ENCODE assay signal across 28 mouse cellular contexts in the genomic region with DNA sequence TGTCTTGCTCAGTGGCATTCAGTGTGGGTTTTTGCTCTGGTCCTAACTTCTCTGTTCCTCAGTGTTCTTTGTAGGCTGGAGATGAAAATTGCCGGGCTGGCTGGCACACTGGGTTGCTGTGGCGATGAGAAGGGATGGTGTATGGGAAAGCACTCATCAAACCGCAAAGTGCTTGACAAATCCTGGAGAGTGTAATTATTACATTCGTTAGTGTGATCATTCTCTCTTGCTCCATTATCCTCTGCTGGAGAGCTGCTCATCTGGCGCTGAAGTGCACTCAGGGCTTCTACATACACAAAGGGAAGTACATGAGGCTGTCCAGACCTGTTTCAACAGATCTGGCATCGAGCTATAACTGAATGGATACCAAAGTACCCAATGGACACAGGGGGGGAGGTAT.
DNase-seq lines count a peak whose midpoint lies in the region; ATAC-seq lines count a peak whose summit lies in the region.
"Had no signal": no experiment of that assay in that cellular context is flagged by ENCODE, and none has a peak within 500 bp of the region (broad histone marks: within the 10 kb centered on the region; RNA-seq: fewer than 3 reads in every experiment).

No protein-coding gene starts in this region.

- no peak overlapping the region for H3K27ac ChIP-seq in forebrain, embryonic 12.5 days
- H3K27ac ChIP-seq in forebrain, embryonic 15.5 days (replicated peaks), result no peak overlapping the region
- H3K27ac ChIP-seq in embryonic facial prominence, embryonic 10.5 days (replicated peaks), result no peak overlapping the region
- H3K27ac ChIP-seq: embryonic facial prominence, embryonic 13.5 days; heart, adult 2 months; heart, embryonic 10.5 days; heart, embryonic 13.5 days; hindbrain, embryonic 12.5 days; intestine, embryonic 15.5 days had no signal

- H3K9ac ChIP-seq in forebrain, embryonic 12.5 days, result no peak overlapping the region
- no peak overlapping the region for H3K9ac ChIP-seq in forebrain, embryonic 15.5 days (replicated peaks)
- H3K9ac ChIP-seq: embryonic facial prominence, embryonic 13.5 days; heart, embryonic 13.5 days; hindbrain, embryonic 12.5 days; intestine, embryonic 15.5 days had no signal

- WGBS in forebrain, embryonic 12.5 days, result 55% methylated on average over 6 of the region's 6 CpGs
- WGBS in forebrain, embryonic 15.5 days, result 37% methylated on average over 6 of the region's 6 CpGs
- WGBS in embryonic facial prominence, embryonic 10.5 days, result 89% methylated on average over 6 of the region's 6 CpGs

- intact Hi-C loops in heart, postnatal 25 days (cut with DNase I), result no loop called here

- H3K4me1 ChIP-seq in forebrain, embryonic 12.5 days, result peaks cover 6% of the 10 kb centered on the region; the same call in 1 of the 2 replicates
- peaks cover 7% of the 10 kb centered on the region; the same call in 1 of the 2 replicates for H3K4me1 ChIP-seq in forebrain, embryonic 15.5 days
- H3K4me1 ChIP-seq in embryonic facial prominence, embryonic 10.5 days, result peaks cover 7% of the 10 kb centered on the region
- H3K4me1 ChIP-seq: embryonic facial prominence, embryonic 13.5 days; heart, embryonic 10.5 days; heart, embryonic 13.5 days; intestine, embryonic 15.5 days had no signal

- H3K9me3 ChIP-seq in forebrain, embryonic 12.5 days, result no peaks in the 10 kb centered on the region
- H3K9me3 ChIP-seq in forebrain, embryonic 15.5 days, result no peaks in the 10 kb centered on the region
- no peaks in the 10 kb centered on the region for H3K9me3 ChIP-seq in embryonic facial prominence, embryonic 10.5 days
- H3K9me3 ChIP-seq: embryonic facial prominence, embryonic 13.5 days; heart, embryonic 10.5 days; heart, embryonic 13.5 days; hindbrain, embryonic 12.5 days; intestine, embryonic 15.5 days had no signal

- H3K27me3 ChIP-seq in forebrain, embryonic 12.5 days, result no peaks in the 10 kb centered on the region
- no peaks in the 10 kb centered on the region for H3K27me3 ChIP-seq in forebrain, embryonic 15.5 days
- no peaks in the 10 kb centered on the region for H3K27me3 ChIP-seq in embryonic facial prominence, embryonic 10.5 days (replicated peaks; ENCODE audit: low read depth, poor library complexity, severe bottlenecking)
- H3K27me3 ChIP-seq: embryonic facial prominence, embryonic 13.5 days; heart, embryonic 13.5 days; hindbrain, embryonic 12.5 days; intestine, embryonic 15.5 days had no signal

- DNase-seq in heart, adult 11 months, result peak; percentile 52
- no peak for DNase-seq in heart, postnatal 25 days (ENCODE audit: low spot score)
- peak; percentile 17 for DNase-seq in brain, adult 2 months (ENCODE audit: low read depth, low spot score)
- DNase-seq in MN1 (ENCODE audit: low spot score), result no peak
- no peak for DNase-seq in B cell, adult 2 months
- no peak for DNase-seq in embryonic facial prominence, embryonic 10.5 days (ENCODE audit: low spot score)
- DNase-seq: adrenal gland, adult 8-10 months; adrenal gland, postnatal 25 days; cerebellum, adult 11 months; cerebellum, adult 2 months; cerebellum, adult 9-11 months; cerebellum, postnatal 25 days; gastrocnemius, postnatal 25 days; heart, adult 2 months; heart, postnatal 14 days; kidney, adult 11 months; kidney, adult 8-10 months had no signal

- ATAC-seq in forebrain, embryonic 12.5 days (ENCODE audit: low FRiP score), result 0 out of 2 replicates have a peak, but pooled peaks have one; percentile 46
- ATAC-seq in forebrain, embryonic 15.5 days (replicated peaks), result peak; percentile 32; the same call in 1 of the 2 replicates
- ATAC-seq: activated CD4-positive, CD25-positive, alpha-beta regulatory T cell, adult 4 months; CD4-positive, CD25-positive, alpha-beta regulatory T cell, adult 4 months; hindbrain, embryonic 16.5 days; intestine, embryonic 15.5 days had no signal

- H3K36me3 ChIP-seq in forebrain, embryonic 12.5 days (replicated peaks), result no peaks in the 10 kb centered on the region
- no peaks in the 10 kb centered on the region for H3K36me3 ChIP-seq in forebrain, embryonic 15.5 days
- no peaks in the 10 kb centered on the region for H3K36me3 ChIP-seq in embryonic facial prominence, embryonic 10.5 days (replicated peaks)
- H3K36me3 ChIP-seq: embryonic facial prominence, embryonic 13.5 days; heart, embryonic 10.5 days; heart, embryonic 13.5 days; hindbrain, embryonic 12.5 days; intestine, embryonic 15.5 days had no signal

- H3K4me2 ChIP-seq in forebrain, embryonic 12.5 days, result no peak overlapping the region
- no peak overlapping the region for H3K4me2 ChIP-seq in forebrain, embryonic 15.5 days (replicated peaks)
- H3K4me2 ChIP-seq: embryonic facial prominence, embryonic 13.5 days; heart, embryonic 13.5 days; hindbrain, embryonic 12.5 days; intestine, embryonic 15.5 days had no signal

- H3K4me3 ChIP-seq in forebrain, embryonic 12.5 days (replicated peaks), result no peak overlapping the region
- no peak overlapping the region for H3K4me3 ChIP-seq in forebrain, embryonic 15.5 days
- no peak overlapping the region for H3K4me3 ChIP-seq in embryonic facial prominence, embryonic 10.5 days
- H3K4me3 ChIP-seq: embryonic facial prominence, embryonic 13.5 days; erythroblast, embryonic 14.5 days; heart, adult 2 months; heart, embryonic 10.5 days; heart, embryonic 13.5 days; hindbrain, embryonic 12.5 days; intestine, embryonic 15.5 days had no signal

Comparison
In these comparisons a context has a peak if more than half of its experiments do, and no peak if none do; other contexts are left out.
1. DNase-seq: peak in heart, adult 11 months (single experiment) and brain, adult 2 months (single experiment); none in heart, postnatal 25 days (single experiment), MN1 (single experiment), B cell, adult 2 months (0 of 2) and embryonic facial prominence, embryonic 10.5 days (single experiment).